Mouse (Mus musculus) lung, postnatal 25 days (tissue): ENCODE results near the gene Ccdc86.

Experiments used
- DNase-seq: peaks from one replicate; pipeline ENCODE4 v3.0.0; 2022; ENCODE audit warnings: low spot score

Ccdc86 gene

GRCm38 (mm10) chr19:10949558-10949957 is 492 bp upstream of the Ccdc86 start:
- DNase-seq = no peak

GRCm38 (mm10) chr19:10948416-10948815 is 650 bp downstream of the Ccdc86 start:
- DNase-seq = no peak

GRCm38 (mm10) chr19:10947219-10947618 is 1.8 kb downstream of the Ccdc86 start:
- DNase-seq = no peak

- no peak for DNase-seq
Observed at GRCm38 (mm10) chr19:10946506-10946905, 2.6 kb downstream of the Ccdc86 start.

- DNase-seq = peak; percentile 18
Observed at GRCm38 (mm10) chr19:10943955-10944354, 5.1 kb downstream of the Ccdc86 start.

GRCm38 (mm10) chr19:10940801-10941457 is 8.1 kb downstream of the Ccdc86 start:
- no peak for DNase-seq

GRCm38 (mm10) chr19:10940097-10940800 is 8.8 kb downstream of the Ccdc86 start:
- DNase-seq = peak; percentile 62

- no peak for DNase-seq
Observed at GRCm38 (mm10) chr19:10938771-10939170, 10.3 kb downstream of the Ccdc86 start.

- DNase-seq = no peak
Observed at GRCm38 (mm10) chr19:10937110-10937563, 11.9 kb downstream of the Ccdc86 start, which contains the start of gene Ptgdr2. TSS of gene Ptgdr2 (plus strand) at chr19:10937160.

GRCm38 (mm10) chr19:10936077-10936476 is 13.0 kb downstream of the Ccdc86 start:
- DNase-seq = no peak

- no peak for DNase-seq
Observed at GRCm38 (mm10) chr19:10935029-10935428, 14.0 kb downstream of the Ccdc86 start.

- no peak for DNase-seq
Observed at GRCm38 (mm10) chr19:10930641-10931040, 18.4 kb downstream of the Ccdc86 start.

- no peak for DNase-seq
Observed at GRCm38 (mm10) chr19:10926666-10927065, 22.4 kb downstream of the Ccdc86 start.

GRCm38 (mm10) chr19:10926123-10926621 is 22.9 kb downstream of the Ccdc86 start:
- DNase-seq = no peak

GRCm38 (mm10) chr19:10924220-10924619 is 24.8 kb downstream of the Ccdc86 start:
- no peak for DNase-seq

- no peak for DNase-seq
Observed at GRCm38 (mm10) chr19:10921058-10921457, 28.0 kb downstream of the Ccdc86 start.

- no peak for DNase-seq
Observed at GRCm38 (mm10) chr19:10920532-10920931, 28.5 kb downstream of the Ccdc86 start, which contains the start of gene Zp1. TSS of gene Zp1 (minus strand) at chr19:10920632.

- DNase-seq = no peak
Observed at GRCm38 (mm10) chr19:10918321-10918991, 30.6 kb downstream of the Ccdc86 start.

GRCm38 (mm10) chr19:10916506-10916905 is 32.6 kb downstream of the Ccdc86 start:
- DNase-seq = no peak

GRCm38 (mm10) chr19:10914870-10915269 is 34.2 kb downstream of the Ccdc86 start:
- no peak for DNase-seq

GRCm38 (mm10) chr19:10914291-10914690 is 34.8 kb downstream of the Ccdc86 start:
- DNase-seq = no peak

- DNase-seq = peak; percentile 4
Observed at GRCm38 (mm10) chr19:10909087-10909721, 39.9 kb downstream of the Ccdc86 start.
